Mouse (Mus musculus) lung, postnatal 0 days (tissue): Measurements from ENCODE around the gene Tsc22d1. TPM values are rescaled to one million over a fixed set of nuclear protein-coding genes. Genes with fewer than 3 reads are reported as not detected.
A peak's percentile ranks its signal among the peaks of the same experiment; 100 is the strongest.

Source experiments
- ATAC-seq: fragments of 200-750 bp; cut with Nextera tagmentation; 2 replicates; pipeline ENCODE4 v1.8.0; 2017; ENCODE audit warnings: moderate library complexity
- DNase-seq: peaks from one replicate; pipeline ENCODE4 v3.0.0-alpha.2; 2016; ENCODE audit warnings: low spot score
- H3K27ac ChIP-seq: fragments of 300-500 bp; sonication (generic); 2 replicates; pipeline ENCODE4 v1.5.1; 2014; ENCODE audit warnings: antibody characterized with exemption, mild to moderate bottlenecking, low read length, mixed read lengths
- H3K27me3 ChIP-seq: fragments of 300-500 bp; sonication (generic); replicated peaks from 2 replicates; pipeline ENCODE4 v1.6.1; 2014; ENCODE audit warnings: low read length, mixed read lengths; ENCODE audit not compliant: insufficient read depth
- H3K36me3 ChIP-seq: fragments of 300-500 bp; sonication (generic); 2 replicates; pipeline ENCODE4 v1.6.1; 2014; ENCODE audit warnings: low read length, mixed read lengths; ENCODE audit not compliant: insufficient read depth
- H3K4me1 ChIP-seq: fragments of 300-500 bp; sonication (generic); 2 replicates; pipeline ENCODE4 v1.6.1; 2014; ENCODE audit warnings: antibody characterized with exemption, low read depth, low read length, mixed read lengths; ENCODE audit not compliant: insufficient read depth
- H3K4me2 ChIP-seq: fragments of 300-500 bp; sonication (generic); replicated peaks from 2 replicates; pipeline ENCODE4 v1.6.1; 2014; ENCODE audit warnings: low read depth, mild to moderate bottlenecking, low read length, moderate library complexity, mixed read lengths
- H3K4me3 ChIP-seq: fragments of 300-500 bp; sonication (generic); 2 replicates; pipeline ENCODE4 v1.5.1; 2014; ENCODE audit warnings: low read depth, low read length
- H3K9ac ChIP-seq: fragments of 300-500 bp; sonication (generic); replicated peaks from 2 replicates; pipeline ENCODE4 v1.6.1; 2014; ENCODE audit warnings: low read depth, mild to moderate bottlenecking
- H3K9me3 ChIP-seq: fragments of 300-500 bp; sonication (generic); 2 replicates; pipeline ENCODE4 v1.6.1; 2016; ENCODE audit warnings: low read length, mixed read lengths
- CTCF ChIP-seq: IDR thresholded peaks from 2 replicates; pipeline ENCODE4 v1.5.1; 2016; ENCODE audit warnings: antibody characterized with exemption, mild to moderate bottlenecking
- EP300 ChIP-seq: IDR thresholded peaks from 2 replicates; pipeline ENCODE4 v1.6.1; 2016; ENCODE audit warnings: antibody characterized with exemption, mild to moderate bottlenecking, control low read depth
- WGBS: fragments of 180-500 bp; shearing (Covaris S2); extraction: QIAGEN DNeasy Blood & Tissue Kit; methylation state at CpG from one replicate; pipeline ENCODE4 v1.1.7; 2014; 5-methylcytosine and 5-hydroxymethylcytosine counted together
- polyA plus RNA-seq: library from polyadenylated mRNA; unstranded; fragments of >200 nt; fragmentation: Nextera tagmentation; extraction: Ambion mirVana; gene quantifications from 2 replicates; pipeline ENCODE4 v1.2.1, GENCODE M21; 2015

The Tsc22d1 gene
- polyA plus RNA-seq, 1 experiment from 2014 or later, result 635 TPM

- peak; percentile 76 for ATAC-seq
- Histone ChIP-seq H3K9me3 (no peaks in the 10 kb centered on the region), H3K9ac (no peak overlapping the region), H3K36me3 (no peaks in the 10 kb centered on the region), H3K4me1 (no peaks in the 10 kb centered on the region), H3K27me3 (no peaks in the 10 kb centered on the region), H3K27ac (peak overlapping the region; percentile 57; the same call in 1 of the 2 replicates), H3K4me2 (no peak overlapping the region), H3K4me3 (no peak overlapping the region)
- peak; percentile 68 for DNase-seq
- TF ChIP-seq EP300 (no peak), CTCF (no peak)
- 35% methylated on average over 7 of the region's 7 CpGs for WGBS
Observed at GRCm38 (mm10) chr14:76498210-76498609, 83.4 kb downstream of the Tsc22d1 start.

GRCm38 (mm10) chr14:76499492-76499891, 84.7 kb downstream of the Tsc22d1 start:
- H3K4me3 ChIP-seq, result no peak overlapping the region
- peaks cover 4% of the 10 kb centered on the region; the same call in 1 of the 2 replicates for H3K4me1 ChIP-seq
- no peak overlapping the region for H3K4me2 ChIP-seq
- H3K36me3 ChIP-seq, result no peaks in the 10 kb centered on the region
- ATAC-seq (no peak), DNase-seq (no peak)
- H3K27ac ChIP-seq, result no peak overlapping the region
- WGBS, result 63% methylated on average over 6 of the region's 6 CpGs
- no peaks in the 10 kb centered on the region for H3K9me3 ChIP-seq
- no peaks in the 10 kb centered on the region for H3K27me3 ChIP-seq
- no peak overlapping the region for H3K9ac ChIP-seq
- TF ChIP-seq EP300, result no peak
- no peak for TF ChIP-seq CTCF

GRCm38 (mm10) chr14:76500036-76500435, 85.3 kb downstream of the Tsc22d1 start:
- no peak overlapping the region for H3K27ac ChIP-seq
- DNase-seq, result no peak
- ATAC-seq, result no peak

GRCm38 (mm10) chr14:76503231-76503851, 88.6 kb downstream of the Tsc22d1 start:
- Histone ChIP-seq H3K9ac (peak overlapping the region; percentile 50), H3K4me3 (peak overlapping the region; percentile 79), H3K36me3 (0 out of 2 replicates have a peak, but pooled peaks cover 4% of the 10 kb centered on the region), H3K9me3 (no peaks in the 10 kb centered on the region), H3K27ac (peak overlapping the region; percentile 99; the same call in 1 of the 2 replicates), H3K4me2 (peak overlapping the region; percentile 76), H3K27me3 (no peaks in the 10 kb centered on the region), H3K4me1 (peaks cover 4% of the 10 kb centered on the region; the same call in 1 of the 2 replicates)
- 7% methylated on average over 13 of the region's 13 CpGs for WGBS
- no peak for ATAC-seq
- TF ChIP-seq EP300 (no peak), CTCF (peak; percentile 75)
- DNase-seq, result peak; percentile 90

More at GRCm38 (mm10) chr14:76500036-76500435, 85.3 kb downstream of the Tsc22d1 start:
- Histone ChIP-seq H3K9me3 (no peaks in the 10 kb centered on the region), H3K9ac (no peak overlapping the region), H3K36me3 (no peaks in the 10 kb centered on the region), H3K27me3 (no peaks in the 10 kb centered on the region), H3K4me2 (no peak overlapping the region), H3K4me3 (no peak overlapping the region), H3K4me1 (peaks cover 4% of the 10 kb centered on the region; the same call in 1 of the 2 replicates)
- 27% methylated on average over 5 of the region's 5 CpGs for WGBS
- TF ChIP-seq EP300 (no peak), CTCF (no peak)

- Histone ChIP-seq H3K9me3 (no peaks in the 10 kb centered on the region), H3K4me1 (peaks cover 4% of the 10 kb centered on the region; the same call in 1 of the 2 replicates), H3K9ac (peak overlapping the region; percentile 99), H3K27me3 (no peaks in the 10 kb centered on the region), H3K27ac (peak overlapping the region; percentile 99), H3K36me3 (0 out of 2 replicates have a peak, but pooled peaks cover 4% of the 10 kb centered on the region), H3K4me3 (peak overlapping the region; percentile 79), H3K4me2 (peak overlapping the region; percentile 76)
- TF ChIP-seq EP300 (no peak), CTCF (peak; percentile 19)
- DNase-seq (peak; percentile 98), ATAC-seq (peak; percentile 94)
- under 1% methylated on average over 48 of the region's 52 CpGs for WGBS
Observed at GRCm38 (mm10) chr14:76504121-76504737, 89.5 kb downstream of the Tsc22d1 start.

GRCm38 (mm10) chr14:76505101-76505438, 90.3 kb downstream of the Tsc22d1 start:
- ATAC-seq, result no peak
- Histone ChIP-seq H3K9me3 (no peaks in the 10 kb centered on the region), H3K4me2 (peak overlapping the region; percentile 76), H3K36me3 (0 out of 2 replicates have a peak, but pooled peaks cover 4% of the 10 kb centered on the region), H3K9ac (peak overlapping the region; percentile 99), H3K4me3 (peak overlapping the region; percentile 79), H3K27ac (peak overlapping the region; percentile 99), H3K27me3 (no peaks in the 10 kb centered on the region), H3K4me1 (peaks cover 4% of the 10 kb centered on the region; the same call in 1 of the 2 replicates)
- no peak for DNase-seq
- no peak for TF ChIP-seq CTCF
- TF ChIP-seq EP300, result no peak; the same call in 1 of the 2 replicates
- 1% methylated on average over 10 of the region's 10 CpGs for WGBS
